Mouse (Mus musculus): ENCODE results near the gene Bace2.

Bace2 gene

GRCm38 (mm10) chr16:97401741-97402140 is 45.2 kb downstream of the Bace2 start:
- no peak for DNase-seq (ENCODE audit: low spot score)

DNA sequence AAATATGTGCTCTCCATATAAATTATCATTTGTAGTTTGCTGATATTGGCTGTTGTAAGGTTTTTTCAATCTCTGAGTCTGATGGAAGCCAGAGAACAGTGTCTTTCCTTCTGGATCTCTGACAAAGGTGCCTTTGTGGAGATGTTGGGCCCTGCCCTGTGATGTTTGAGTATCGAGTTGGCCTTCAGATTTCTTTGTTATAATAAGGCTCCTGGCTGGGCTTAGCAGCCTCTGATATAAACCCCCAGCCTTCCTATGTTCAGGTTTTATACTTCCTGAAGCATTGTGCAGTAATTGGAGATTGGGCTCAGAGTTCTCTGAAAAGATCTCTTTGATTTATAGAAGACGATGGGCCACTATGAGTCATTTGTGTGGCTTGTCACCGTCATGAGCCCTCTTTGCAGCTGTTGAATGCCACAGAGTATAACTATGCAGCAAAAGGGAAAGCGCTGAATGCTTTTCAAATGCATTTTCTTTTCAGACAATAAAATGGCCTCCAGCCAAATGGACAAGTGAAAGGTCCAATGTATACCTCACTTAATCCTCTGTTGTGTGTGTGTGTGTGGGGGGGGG is 45.8 kb downstream of the Bace2 start:
- DNase-seq (ENCODE audit: low spot score): no peak

- no peak for DNase-seq (ENCODE audit: low spot score)
These were observed 49.0 kb downstream of the Bace2 start for GRCm38 (mm10) chr16:97405476-97406012.

DNA sequence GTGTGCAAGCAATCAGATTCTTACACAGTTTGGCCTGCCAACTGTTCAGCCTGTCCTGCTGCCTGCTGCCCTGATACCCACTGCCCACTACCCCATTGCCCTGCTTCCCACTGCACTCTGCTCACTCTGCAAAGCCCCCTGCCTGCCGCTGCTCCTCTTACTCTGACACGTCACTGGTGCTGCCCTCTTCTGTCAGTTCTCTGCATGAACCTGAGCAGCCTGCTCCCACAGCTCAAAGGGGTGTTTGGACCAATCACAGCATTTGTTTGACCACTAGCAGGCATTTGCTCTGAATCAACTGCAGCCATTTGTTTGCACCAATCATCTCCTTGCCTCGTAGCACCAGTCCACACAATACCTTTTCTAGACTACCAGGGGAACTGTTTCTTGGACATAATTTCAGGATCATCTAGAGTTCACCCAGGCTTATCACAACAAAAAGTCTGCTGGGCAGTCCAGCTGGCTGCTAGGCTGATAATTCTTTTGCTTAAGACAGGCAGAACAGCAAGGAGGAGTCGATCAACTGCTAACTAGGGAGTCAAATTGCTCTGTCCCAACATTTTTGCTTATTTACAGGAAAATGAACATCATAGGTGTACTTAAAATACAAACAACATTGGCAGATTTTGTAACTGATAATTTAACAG is 61.5 kb downstream of the Bace2 start:
- peak; percentile 20 for DNase-seq (ENCODE audit: low spot score)

GRCm38 (mm10) chr16:97418749-97419453 is 62.4 kb downstream of the Bace2 start:
- DNase-seq (ENCODE audit: low spot score): no peak

DNA sequence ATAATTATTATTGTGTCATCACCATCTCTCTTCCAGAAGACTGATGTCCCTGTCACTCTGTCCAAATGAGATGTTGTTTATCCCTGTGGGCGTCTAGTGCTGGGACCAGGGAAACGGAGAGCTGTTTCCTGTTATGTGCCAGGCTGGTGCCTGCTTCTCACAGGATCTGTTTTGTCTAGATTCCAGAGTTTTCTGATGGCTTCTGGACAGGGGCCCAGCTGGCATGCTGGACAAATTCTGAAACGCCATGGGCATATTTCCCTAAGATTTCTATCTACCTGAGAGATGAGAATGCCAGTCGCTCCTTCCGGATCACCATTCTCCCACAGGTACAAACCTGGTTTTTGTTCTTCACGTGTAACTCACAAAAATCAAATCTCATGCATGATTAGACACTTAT is 65.1 kb downstream of the Bace2 start:
- DNase-seq (ENCODE audit: low spot score): no peak

GRCm38 (mm10) chr16:97423627-97424026 is 67.1 kb downstream of the Bace2 start:
- no peak for DNase-seq (ENCODE audit: low spot score)

GRCm38 (mm10) chr16:97428026-97428425 is 71.5 kb downstream of the Bace2 start:
- DNase-seq (ENCODE audit: low spot score): no peak

DNA sequence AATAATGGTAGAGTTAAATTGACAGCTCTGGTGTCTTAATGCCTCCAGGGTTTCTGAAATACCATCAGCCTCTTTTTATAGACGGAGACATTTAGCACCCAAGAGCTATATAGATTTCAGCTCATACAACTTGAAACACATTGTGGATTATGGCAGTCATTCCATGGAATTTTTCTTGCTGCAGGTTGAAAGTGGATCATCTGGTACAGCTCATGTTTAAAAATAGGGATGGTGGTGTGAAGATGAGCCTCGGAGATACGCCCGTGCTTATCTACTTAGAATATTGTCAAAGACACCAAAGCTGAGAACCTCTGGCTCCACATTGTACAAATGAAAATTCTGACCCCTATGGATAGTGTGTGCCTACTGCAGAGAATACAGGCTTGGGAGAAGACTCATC is 73.5 kb downstream of the Bace2 start:
- DNase-seq (ENCODE audit: low spot score): no peak

DNA sequence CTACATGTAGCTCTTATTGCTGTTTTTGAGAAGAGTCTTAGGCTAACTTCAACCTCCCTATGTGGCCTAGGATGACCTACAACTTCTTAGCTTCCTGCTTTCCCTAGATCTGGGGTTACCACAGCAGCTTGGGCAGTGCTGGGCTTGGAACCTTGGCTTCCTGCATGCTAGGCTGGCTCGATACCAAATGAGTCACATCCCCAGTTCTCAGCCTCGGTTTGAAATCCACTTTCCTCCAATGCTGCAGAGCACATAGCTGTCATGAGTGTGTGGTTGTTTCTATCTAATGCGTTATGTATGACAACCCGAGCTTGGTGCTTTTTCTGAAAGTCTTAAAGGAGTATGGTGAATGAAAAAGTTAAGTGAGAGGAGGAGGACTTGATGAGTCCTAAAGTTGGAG is 74.8 kb downstream of the Bace2 start:
- DNase-seq (ENCODE audit: low spot score): peak; percentile 88

GRCm38 (mm10) chr16:97434206-97434605 is 77.7 kb downstream of the Bace2 start:
- DNase-seq (ENCODE audit: low spot score): no peak

DNA sequence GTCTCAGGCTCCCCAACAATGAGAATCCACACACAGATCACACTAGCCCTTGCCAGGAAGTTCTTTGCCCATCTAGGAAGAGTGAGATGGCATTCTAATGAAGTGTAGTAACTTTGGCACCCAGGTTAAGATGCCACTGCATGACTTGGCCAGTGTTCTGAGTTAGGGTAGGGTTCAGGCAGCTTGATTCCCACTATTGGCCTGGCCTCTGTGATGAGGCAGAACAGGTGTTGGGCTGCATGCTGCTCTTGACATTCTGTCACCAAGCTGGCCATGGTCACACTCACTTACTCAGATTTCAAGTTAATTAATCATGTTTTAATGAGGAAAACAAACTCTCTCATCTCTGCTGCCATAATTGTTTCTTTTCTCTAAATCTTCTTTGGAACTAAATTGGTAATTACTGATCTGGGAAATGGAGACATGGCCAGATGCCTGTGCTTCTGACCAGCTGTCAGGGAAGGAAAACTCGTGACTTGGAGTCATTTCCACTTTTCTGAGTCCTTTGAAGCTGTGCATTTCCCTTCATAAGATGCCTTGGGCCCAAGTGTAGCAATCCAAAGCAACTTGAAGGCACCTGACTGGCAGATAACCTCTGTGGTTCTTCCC is 81.0 kb downstream of the Bace2 start:
- DNase-seq (ENCODE audit: low spot score): no peak

DNA sequence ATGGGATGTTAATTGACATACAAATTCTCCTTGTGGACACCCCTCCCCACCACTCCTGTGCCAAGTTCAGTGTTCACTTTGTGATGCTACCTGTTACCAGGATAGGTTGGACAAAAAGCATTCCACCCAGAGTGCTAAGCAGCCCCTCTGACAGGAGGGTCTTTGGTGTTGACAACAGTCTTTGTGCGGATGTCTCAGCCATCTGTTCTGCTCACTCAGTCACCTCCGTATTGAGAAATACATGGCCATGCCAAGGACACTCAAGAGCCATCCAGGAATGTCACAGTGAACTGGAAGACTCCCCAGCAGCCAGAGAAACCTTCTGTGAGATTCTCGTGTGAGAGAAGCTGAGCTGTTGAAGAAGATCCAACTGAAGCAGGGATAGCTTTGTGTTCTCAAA is 81.6 kb downstream of the Bace2 start:
- DNase-seq (ENCODE audit: low spot score): no peak

- DNase-seq (ENCODE audit: low spot score): no peak
These were observed 85.4 kb downstream of the Bace2 start for GRCm38 (mm10) chr16:97441967-97442366.

- peak; percentile 57 for DNase-seq (ENCODE audit: low spot score)
These were observed 87.2 kb downstream of the Bace2 start for GRCm38 (mm10) chr16:97443670-97444263.

DNA sequence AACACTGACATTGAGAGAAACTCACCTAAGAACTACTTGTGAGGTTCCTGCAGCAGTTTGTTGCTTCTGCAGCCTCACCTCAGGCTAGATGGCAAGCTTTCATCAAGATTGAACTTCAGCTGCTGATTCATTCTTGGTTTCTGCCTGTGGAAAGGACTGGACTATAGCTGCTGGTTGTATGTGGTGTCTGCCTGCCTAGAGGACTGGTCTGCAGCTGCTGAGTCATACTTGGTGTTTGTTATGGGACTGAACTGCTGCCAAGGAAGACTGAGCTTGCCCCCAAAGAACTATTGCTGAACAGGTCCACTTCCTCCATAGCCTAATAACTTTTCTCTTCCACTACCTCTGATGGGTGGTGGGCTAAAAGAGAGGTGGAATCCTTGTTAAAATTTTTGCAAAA is 90.8 kb downstream of the Bace2 start:
- DNase-seq (ENCODE audit: low spot score): no peak

DNA sequence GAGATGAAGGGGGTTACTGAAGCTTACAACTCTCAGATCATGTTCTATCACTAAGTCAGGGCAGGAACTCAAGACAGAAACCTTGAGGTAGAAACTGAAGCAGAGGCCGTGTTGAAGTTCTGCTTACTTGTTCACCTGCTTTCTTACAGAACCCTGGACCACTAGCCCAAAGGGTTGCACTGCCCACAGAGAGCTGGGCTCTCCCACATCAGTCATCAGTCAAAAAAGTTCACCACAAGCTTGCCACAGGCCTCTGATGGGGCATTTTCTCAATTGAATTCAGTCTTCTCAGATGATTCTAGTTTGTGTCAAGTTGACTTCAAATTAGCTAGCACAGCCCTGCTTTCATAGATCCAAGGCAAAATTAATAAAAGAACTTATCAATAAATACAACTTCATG is 103.3 kb downstream of the Bace2 start:
- DNase-seq (ENCODE audit: low spot score): no peak

GRCm38 (mm10) chr16:97461271-97461670 is 104.7 kb downstream of the Bace2 start:
- DNase-seq (ENCODE audit: low spot score): no peak

DNA sequence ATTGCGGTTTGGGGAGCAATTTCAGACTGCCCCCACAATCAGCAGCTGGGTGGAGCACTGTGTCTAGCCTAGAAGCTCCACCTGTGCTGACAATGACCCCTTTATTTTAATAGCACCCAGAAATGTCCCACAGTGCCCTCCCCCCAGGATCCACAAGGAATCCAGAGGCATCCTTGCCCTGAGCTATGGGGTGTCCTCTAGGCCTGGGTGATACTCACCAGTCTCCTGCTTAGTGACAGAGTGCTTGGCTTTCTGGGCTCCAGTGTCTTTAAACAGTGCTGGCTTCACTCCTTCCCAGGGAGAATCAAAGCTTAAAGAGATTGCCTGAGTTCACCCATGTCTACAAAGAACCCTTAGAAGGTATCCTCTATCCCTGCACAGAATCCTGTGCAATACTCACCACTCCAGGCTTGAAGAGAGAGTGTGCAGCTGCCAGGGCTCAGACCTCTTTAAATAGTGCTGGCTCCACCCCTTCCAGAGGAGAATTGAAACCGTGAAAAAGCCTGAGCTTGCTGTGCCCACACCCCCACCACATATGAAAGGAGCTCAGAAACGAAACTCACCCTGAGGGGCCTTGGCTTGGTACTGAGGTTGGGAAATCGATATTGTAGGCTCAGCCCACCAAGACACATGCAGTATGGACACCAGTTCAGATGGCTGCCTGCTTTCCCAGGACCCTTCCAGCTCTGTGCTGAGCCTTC is 106.1 kb downstream of the Bace2 start, which contains the start of gene Mx1:
Gene Mx1, minus strand, starts transcription at position 427 of the 701 bp plus-strand sequence.
- DNase-seq (ENCODE audit: low spot score): peak; percentile 17

DNA sequence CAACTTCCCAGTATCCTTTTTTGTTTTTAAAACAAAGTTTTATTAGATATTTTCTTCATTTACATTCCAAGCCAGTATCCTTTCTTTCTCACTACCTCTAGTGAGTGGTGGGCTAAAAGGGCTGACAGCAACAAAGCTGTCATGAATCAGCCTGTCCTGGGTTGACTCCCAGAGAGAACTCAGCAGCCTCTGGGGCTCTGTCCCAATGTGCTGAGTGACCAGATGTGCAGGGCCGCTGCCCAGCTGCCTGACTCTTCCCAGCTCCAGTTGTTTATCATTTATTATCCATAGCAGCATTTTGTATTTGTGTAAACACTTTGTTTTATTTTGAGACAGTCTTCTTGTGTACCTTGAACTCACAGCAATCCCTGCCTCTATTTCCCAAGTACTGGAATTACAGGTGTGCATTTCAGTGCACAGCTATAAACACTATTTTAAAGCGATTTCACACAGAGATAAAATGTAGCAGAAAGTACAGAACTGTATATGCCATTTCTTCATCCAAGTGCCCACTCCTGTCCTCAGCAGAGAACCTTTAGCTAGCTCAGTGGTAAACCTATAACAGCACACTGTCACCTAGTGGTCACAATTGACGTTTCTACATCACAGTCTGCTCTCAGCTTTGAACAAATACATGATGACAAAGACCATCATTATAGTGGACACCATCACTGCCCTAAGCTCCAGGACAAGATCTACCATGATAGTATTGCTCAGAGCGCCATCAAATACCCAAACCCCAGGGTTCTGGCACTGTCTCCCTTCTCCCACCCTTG is 109.8 kb downstream of the Bace2 start:
- peak; percentile 32 for DNase-seq (ENCODE audit: low spot score)

DNA sequence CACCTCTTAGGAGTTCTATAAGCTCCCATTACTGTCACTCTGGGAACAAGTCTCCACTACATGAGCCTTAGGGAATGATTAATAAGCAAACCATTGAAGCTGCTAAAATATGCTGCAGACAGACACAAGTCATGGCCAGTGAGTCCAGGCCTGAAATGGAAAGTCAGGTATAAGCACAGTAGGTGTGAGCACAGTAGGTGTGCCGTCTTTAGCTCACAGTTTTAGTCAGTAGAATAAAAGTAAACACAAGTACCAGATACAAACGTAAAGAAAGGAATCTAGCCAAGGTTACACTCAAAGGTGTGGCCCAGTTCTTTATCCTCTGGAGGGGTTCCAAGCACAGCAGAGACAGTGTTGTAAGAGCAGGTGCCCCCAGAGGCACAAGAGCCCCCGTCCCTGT is 110.9 kb downstream of the Bace2 start:
- no peak for DNase-seq (ENCODE audit: low spot score)
